Mouse (Mus musculus) thymus, postnatal 10 days (tissue): ENCODE data around the gene Fkbp1b.
"Not testable (repeated sequence)": the region's sequence is repeated elsewhere in the genome, so short reads cannot be mapped to it uniquely, and the experiment has no call there.

Experiments
- DNase-seq, 2 experiments: peaks; one replicate each; pipeline ENCODE4 v3.0.0; 2021; ENCODE audit warnings: low spot score in 2 of 2

The Fkbp1b gene

GRCm38 (mm10) chr12:4841392-4841887, at the start of gene Fkbp1b:
Fkbp1b (minus strand) TSS chr12:4841591.
- DNase-seq = peak; percentile 22 to 27

GRCm38 (mm10) chr12:4889891-4890290, 48.5 kb upstream of the Fkbp1b start:
- no peak for DNase-seq

GRCm38 (mm10) chr12:4889251-4889650, 47.9 kb upstream of the Fkbp1b start:
- no peak for DNase-seq

- DNase-seq = no peak
These were observed 47.3 kb upstream of the Fkbp1b start for GRCm38 (mm10) chr12:4888739-4889138.

GRCm38 (mm10) chr12:4886581-4886980, 45.2 kb upstream of the Fkbp1b start:
- not testable (repeated sequence) for DNase-seq

GRCm38 (mm10) chr12:4885062-4885461, 43.7 kb upstream of the Fkbp1b start:
- DNase-seq = no peak

- DNase-seq = no peak
These were observed 40.7 kb upstream of the Fkbp1b start for GRCm38 (mm10) chr12:4882086-4882485.

GRCm38 (mm10) chr12:4879048-4879447, 37.7 kb upstream of the Fkbp1b start:
- DNase-seq = no peak

- DNase-seq = no peak
These were observed 36.9 kb upstream of the Fkbp1b start for GRCm38 (mm10) chr12:4878296-4878783.

- DNase-seq = no peak
These were observed 34.2 kb upstream of the Fkbp1b start for GRCm38 (mm10) chr12:4875623-4876022.

GRCm38 (mm10) chr12:4874161-4874927, 33.0 kb upstream of the Fkbp1b start, which contains the start of gene Mfsd2b:
Mfsd2b (minus strand) TSS chr12:4874359.
- peak; percentile 52 to 73 for DNase-seq

- DNase-seq = no peak
These were observed 32.1 kb upstream of the Fkbp1b start for GRCm38 (mm10) chr12:4873531-4873930.

GRCm38 (mm10) chr12:4872983-4873477, 31.6 kb upstream of the Fkbp1b start:
- no peak for DNase-seq

- no peak for DNase-seq
These were observed 30.9 kb upstream of the Fkbp1b start for GRCm38 (mm10) chr12:4872273-4872672.

- DNase-seq = no peak
These were observed 29.9 kb upstream of the Fkbp1b start for GRCm38 (mm10) chr12:4871260-4871659.

GRCm38 (mm10) chr12:4868924-4869323, 27.5 kb upstream of the Fkbp1b start:
- DNase-seq = no peak

- no peak for DNase-seq
These were observed 22.9 kb upstream of the Fkbp1b start for GRCm38 (mm10) chr12:4864338-4864690.

GRCm38 (mm10) chr12:4863654-4864337, 22.4 kb upstream of the Fkbp1b start:
- DNase-seq = no peak

GRCm38 (mm10) chr12:4862672-4863071, 21.3 kb upstream of the Fkbp1b start:
- DNase-seq = no peak

GRCm38 (mm10) chr12:4859241-4859914, 18.0 kb upstream of the Fkbp1b start:
- no peak for DNase-seq

GRCm38 (mm10) chr12:4856834-4857233, 15.4 kb upstream of the Fkbp1b start:
- DNase-seq = no peak

GRCm38 (mm10) chr12:4856160-4856559, 14.8 kb upstream of the Fkbp1b start:
- peak in 1 of 2 experiments; percentile 35 for DNase-seq
